Mouse (Mus musculus) kidney, adult 8-10 months (tissue): ENCODE measurements around the gene Pitpnm1.

Experiments used
- DNase-seq, 2 experiments: peaks; one replicate each; pipeline ENCODE4 v3.0.0; 2022

Gene Pitpnm1

GRCm38 (mm10) chr19:4142416-4143173 lies 42.8 kb downstream of the Pitpnm1 start:
- DNase-seq = peak; percentile 46 to 62

GRCm38 (mm10) chr19:4143759-4144268 lies 44.0 kb downstream of the Pitpnm1 start, which contains the start of gene Cabp4:
TSS of gene Cabp4 (minus strand) at chr19:4144033.
- DNase-seq = no peak

GRCm38 (mm10) chr19:4144550-4145498 lies 45.0 kb downstream of the Pitpnm1 start:
- no peak for DNase-seq

- no peak for DNase-seq
These were observed 46.1 kb downstream of the Pitpnm1 start for GRCm38 (mm10) chr19:4145936-4146335.

DNA sequence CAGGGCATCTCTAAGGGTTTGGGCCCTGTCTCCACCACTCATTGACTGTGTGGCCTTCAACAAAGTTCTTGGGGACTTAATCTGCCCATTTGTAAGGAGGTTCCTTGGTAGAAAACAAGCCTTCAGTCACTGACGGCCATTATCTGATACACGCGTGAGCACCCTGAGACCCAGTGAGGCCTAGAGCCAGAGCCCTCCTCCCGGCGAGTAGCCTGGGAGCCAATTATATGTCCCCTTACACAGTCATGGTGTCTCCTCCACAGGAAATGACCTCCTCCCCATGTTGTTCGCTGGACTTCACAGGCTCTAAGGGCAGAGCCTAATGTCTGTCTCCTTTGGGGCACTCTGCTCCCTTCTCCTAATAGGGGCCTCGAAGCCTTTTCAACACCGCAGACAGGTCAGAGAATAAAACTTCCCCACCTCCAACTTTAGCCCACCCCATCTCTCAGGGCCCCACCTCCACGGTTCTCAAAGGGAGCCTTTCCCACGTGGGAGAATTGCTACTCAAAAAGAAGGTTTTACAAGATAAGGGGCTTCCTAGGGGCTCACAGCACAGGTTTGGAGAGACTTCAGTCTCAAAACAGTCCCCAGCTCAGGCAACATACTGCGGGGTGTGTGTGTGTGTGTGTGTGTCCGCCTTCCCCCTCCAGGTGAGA lies 46.7 kb downstream of the Pitpnm1 start:
- no peak for DNase-seq

DNA sequence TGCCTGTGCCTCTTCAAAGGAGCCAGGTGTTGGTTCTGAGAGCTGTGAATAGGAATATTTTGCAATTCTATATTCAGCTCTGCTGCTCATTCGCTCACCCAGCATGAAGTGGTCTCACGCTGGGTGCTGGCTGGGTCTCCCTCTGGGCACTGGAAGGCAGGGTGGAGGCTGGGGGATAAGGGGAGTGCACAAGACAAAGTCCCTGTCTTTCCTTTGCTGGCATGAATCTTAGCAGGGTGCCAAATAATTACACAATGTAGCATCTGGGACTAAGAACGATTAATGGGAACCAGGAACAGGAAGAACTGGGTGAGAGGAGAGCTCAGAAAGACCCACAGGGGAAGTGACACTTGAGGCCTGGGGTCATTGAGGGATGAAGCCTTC lies 47.2 kb downstream of the Pitpnm1 start:
- no peak for DNase-seq

GRCm38 (mm10) chr19:4147782-4148490 lies 48.1 kb downstream of the Pitpnm1 start:
- no peak for DNase-seq

- DNase-seq = peak; percentile 97 to 98
These were observed 48.7 kb downstream of the Pitpnm1 start, which contains the start of gene Coro1b for GRCm38 (mm10) chr19:4148491-4148806. TSS of gene Coro1b (plus strand) at chr19:4148619.

DNA sequence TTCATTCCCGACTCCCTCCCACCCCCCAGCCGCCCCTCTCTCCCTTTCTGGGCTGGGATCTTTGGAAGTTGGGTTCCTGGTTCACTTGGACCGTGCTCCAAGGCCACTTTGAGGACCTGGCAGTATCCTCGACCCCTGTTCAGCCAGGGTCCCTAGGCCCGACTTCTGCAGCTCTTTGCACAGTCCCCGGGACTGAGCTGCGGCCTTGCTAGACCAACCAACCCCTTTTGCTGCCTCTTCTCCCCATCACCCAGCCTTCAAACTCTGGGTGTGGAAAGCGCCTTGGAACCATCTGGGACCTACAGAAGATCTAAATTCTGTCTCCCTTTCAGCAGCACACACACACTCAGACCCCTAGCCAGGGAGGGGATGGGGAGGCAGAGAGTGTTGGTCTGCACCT lies 49.0 kb downstream of the Pitpnm1 start:
- no peak for DNase-seq

GRCm38 (mm10) chr19:4149283-4149682 lies 49.5 kb downstream of the Pitpnm1 start:
- no peak for DNase-seq

- no peak for DNase-seq
These were observed 50.1 kb downstream of the Pitpnm1 start for GRCm38 (mm10) chr19:4149764-4150461.

- no peak for DNase-seq
These were observed 51.0 kb downstream of the Pitpnm1 start for GRCm38 (mm10) chr19:4150567-4151487.

DNA sequence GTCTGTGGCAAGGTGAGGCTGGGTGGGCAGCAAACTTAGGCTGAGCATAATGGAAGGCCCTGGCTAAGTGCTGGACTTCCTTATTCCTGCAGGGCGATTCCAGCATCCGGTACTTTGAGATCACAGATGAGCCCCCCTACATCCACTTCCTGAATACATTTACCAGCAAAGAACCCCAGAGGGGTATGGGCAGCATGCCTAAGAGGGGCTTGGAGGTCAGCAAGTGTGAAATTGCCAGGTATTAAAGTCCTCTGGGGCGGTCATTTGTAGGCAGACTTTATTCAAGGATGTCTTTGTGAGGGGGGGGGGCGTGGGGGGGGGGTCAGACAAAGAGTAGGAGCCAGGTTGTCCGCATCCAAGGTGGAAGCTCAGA lies 51.7 kb downstream of the Pitpnm1 start:
- no peak for DNase-seq

DNA sequence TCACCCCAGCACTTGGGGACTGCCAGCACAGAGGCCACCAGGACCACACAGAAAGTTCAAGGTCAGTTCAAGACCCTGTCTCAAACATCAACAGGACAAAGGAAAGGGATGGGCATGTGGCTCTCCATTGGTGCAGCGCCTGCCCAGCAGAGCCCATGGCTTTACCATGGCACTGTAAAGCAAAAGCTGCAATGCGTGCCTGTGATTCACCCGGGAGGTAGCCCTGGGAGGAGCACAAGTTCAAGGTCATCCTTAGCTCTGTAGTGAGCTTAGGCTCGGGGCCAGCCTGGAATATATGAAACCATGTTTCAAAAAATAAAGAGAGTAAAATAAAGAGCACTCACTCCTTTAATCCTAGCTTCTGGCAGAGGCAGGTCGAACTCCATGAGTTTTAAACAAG lies 52.1 kb downstream of the Pitpnm1 start:
- no peak for DNase-seq

GRCm38 (mm10) chr19:4152445-4153231 lies 52.8 kb downstream of the Pitpnm1 start:
- no peak for DNase-seq

GRCm38 (mm10) chr19:4153232-4153654 lies 53.4 kb downstream of the Pitpnm1 start, which contains the start of gene Ptprcap:
TSS of gene Ptprcap (plus strand) at chr19:4153604.
- no peak for DNase-seq

- no peak for DNase-seq
These were observed 54.8 kb downstream of the Pitpnm1 start for GRCm38 (mm10) chr19:4154437-4155222.

- no peak for DNase-seq
These were observed 55.6 kb downstream of the Pitpnm1 start for GRCm38 (mm10) chr19:4155223-4156072.
